Mouse (Mus musculus): ENCODE data around the gene Rapgef4.

Rapgef4 gene

GRCm38 (mm10) chr2:72077490-72078139, 96.6 kb downstream of the Rapgef4 start:
- DNase-seq (ENCODE audit: low spot score) = no peak

GRCm38 (mm10) chr2:72078140-72078521, 97.1 kb downstream of the Rapgef4 start:
- no peak for DNase-seq (ENCODE audit: low spot score)

- DNase-seq (ENCODE audit: low spot score) = no peak
These were observed 98.1 kb downstream of the Rapgef4 start for GRCm38 (mm10) chr2:72079110-72079509.

- DNase-seq (ENCODE audit: low spot score) = no peak
These were observed 101.8 kb downstream of the Rapgef4 start for GRCm38 (mm10) chr2:72082846-72083245.

- no peak for DNase-seq (ENCODE audit: low spot score)
These were observed 107.8 kb downstream of the Rapgef4 start for GRCm38 (mm10) chr2:72088886-72089285.

GRCm38 (mm10) chr2:72090061-72090460, 109.0 kb downstream of the Rapgef4 start:
- DNase-seq (ENCODE audit: low spot score) = no peak

- no peak for DNase-seq (ENCODE audit: low spot score)
These were observed 111.0 kb downstream of the Rapgef4 start for GRCm38 (mm10) chr2:72092046-72092445.

- DNase-seq (ENCODE audit: low spot score) = no peak
These were observed 112.5 kb downstream of the Rapgef4 start for GRCm38 (mm10) chr2:72093402-72094037.

GRCm38 (mm10) chr2:72094038-72094437, 113.0 kb downstream of the Rapgef4 start:
- no peak for DNase-seq (ENCODE audit: low spot score)

- no peak for DNase-seq (ENCODE audit: low spot score)
These were observed 113.4 kb downstream of the Rapgef4 start for GRCm38 (mm10) chr2:72094446-72094845.

GRCm38 (mm10) chr2:72095002-72095401, 114.0 kb downstream of the Rapgef4 start:
- DNase-seq (ENCODE audit: low spot score) = no peak

GRCm38 (mm10) chr2:72096345-72096744, 115.3 kb downstream of the Rapgef4 start:
- DNase-seq (ENCODE audit: low spot score) = no peak

- no peak for DNase-seq (ENCODE audit: low spot score)
These were observed 117.3 kb downstream of the Rapgef4 start for GRCm38 (mm10) chr2:72098366-72098765.

- DNase-seq (ENCODE audit: low spot score) = no peak
These were observed 123.6 kb downstream of the Rapgef4 start for GRCm38 (mm10) chr2:72104604-72105003.

- no peak for DNase-seq (ENCODE audit: low spot score)
These were observed 126.6 kb downstream of the Rapgef4 start for GRCm38 (mm10) chr2:72107525-72108180.

GRCm38 (mm10) chr2:72108448-72109312, 127.6 kb downstream of the Rapgef4 start:
- DNase-seq (ENCODE audit: low spot score) = no peak

- DNase-seq (ENCODE audit: low spot score) = no peak
These were observed 129.4 kb downstream of the Rapgef4 start for GRCm38 (mm10) chr2:72110404-72110803.

- no peak for DNase-seq (ENCODE audit: low spot score)
These were observed 132.7 kb downstream of the Rapgef4 start for GRCm38 (mm10) chr2:72113716-72114115.

GRCm38 (mm10) chr2:72114148-72114559, 133.1 kb downstream of the Rapgef4 start:
- DNase-seq (ENCODE audit: low spot score) = no peak

GRCm38 (mm10) chr2:72116103-72116502, 135.1 kb downstream of the Rapgef4 start:
- DNase-seq (ENCODE audit: low spot score) = no peak

GRCm38 (mm10) chr2:72116698-72117097, 135.7 kb downstream of the Rapgef4 start:
- DNase-seq (ENCODE audit: low spot score) = no peak

Measured in urinary bladder, postnatal 10 days (tissue).